13 mouse cellular contexts compared by ENCODE assay signal in genomic region chr2:114812903-114813290, GRCm38 (mm10).
DNase-seq lines count a peak whose midpoint lies in the region; ATAC-seq and TF ChIP-seq lines count a peak whose summit lies in the region.
"Had no signal": no experiment of that assay in that cellular context is flagged by ENCODE, and none has a peak within 500 bp of the region (broad histone marks: within the 10 kb centered on the region; RNA-seq: fewer than 3 reads in every experiment).

No protein-coding gene starts in this region.

- H3K36me3 ChIP-seq in lung, embryonic 14.5 days (ENCODE audit: insufficient read depth) = no peaks in the 10 kb centered on the region
- no peaks in the 10 kb centered on the region for H3K36me3 ChIP-seq in embryonic facial prominence, embryonic 11.5 days (replicated peaks; ENCODE audit: control insufficient read depth, insufficient read depth, low read depth, low read length)
- no peaks in the 10 kb centered on the region for H3K36me3 ChIP-seq in limb, embryonic 11.5 days (ENCODE audit: control insufficient read depth, insufficient read depth, low read length)
- H3K36me3 ChIP-seq: embryonic facial prominence, embryonic 12.5 days had no signal

- no peaks in the 10 kb centered on the region for H3K9me3 ChIP-seq in lung, embryonic 14.5 days (ENCODE audit: low read depth, low read length)
- no peaks in the 10 kb centered on the region for H3K9me3 ChIP-seq in embryonic facial prominence, embryonic 11.5 days (replicated peaks; ENCODE audit: control insufficient read depth, low read length)
- H3K9me3 ChIP-seq in limb, embryonic 11.5 days (ENCODE audit: control insufficient read depth, low read length) = no peaks in the 10 kb centered on the region
- H3K9me3 ChIP-seq: embryonic facial prominence, embryonic 12.5 days had no signal

- H3K27me3 ChIP-seq in lung, embryonic 14.5 days (ENCODE audit: insufficient read depth, low read length) = no peaks in the 10 kb centered on the region
- no peaks in the 10 kb centered on the region for H3K27me3 ChIP-seq in embryonic facial prominence, embryonic 11.5 days (ENCODE audit: control insufficient read depth, insufficient read depth, low read length)
- H3K27me3 ChIP-seq in limb, embryonic 11.5 days (ENCODE audit: control insufficient read depth, insufficient read depth, low read length) = no peaks in the 10 kb centered on the region
- H3K27me3 ChIP-seq: embryonic facial prominence, embryonic 12.5 days had no signal

- TF ChIP-seq CTCF in lung, embryonic 14.5 days (IDR thresholded peaks at IDR 0.05; ENCODE audit: low read depth) = no peak

- WGBS in lung, embryonic 14.5 days = 32% methylated on average over 3 of the region's 3 CpGs
- 6% methylated on average over 3 of the region's 3 CpGs for WGBS in embryonic facial prominence, embryonic 11.5 days
- WGBS in limb, embryonic 11.5 days = 7% methylated on average over 3 of the region's 3 CpGs

- no peak overlapping the region for H3K4me2 ChIP-seq in lung, embryonic 14.5 days
- no peak overlapping the region for H3K4me2 ChIP-seq in embryonic facial prominence, embryonic 11.5 days (ENCODE audit: low read depth, low read length)
- no peak overlapping the region for H3K4me2 ChIP-seq in limb, embryonic 11.5 days (ENCODE audit: low read depth, severe bottlenecking)
- H3K4me2 ChIP-seq: embryonic facial prominence, embryonic 12.5 days had no signal

- no peak overlapping the region for H3K9ac ChIP-seq in lung, embryonic 14.5 days
- no peak overlapping the region for H3K9ac ChIP-seq in embryonic facial prominence, embryonic 11.5 days (replicated peaks; ENCODE audit: low read length)
- H3K9ac ChIP-seq in limb, embryonic 11.5 days (ENCODE audit: low read length) = no peak overlapping the region
- H3K9ac ChIP-seq: embryonic facial prominence, embryonic 12.5 days had no signal

- no peak for ATAC-seq in lung, embryonic 14.5 days (ENCODE audit: insufficient read depth)
- no peak for ATAC-seq in embryonic facial prominence, embryonic 11.5 days (replicated peaks; ENCODE audit: insufficient number of reproducible peaks, low FRiP score, low TSS enrichment, low read depth)
- peak; percentile 78; the same call in 1 of the 2 replicates for ATAC-seq in limb, embryonic 11.5 days (ENCODE audit: insufficient number of reproducible peaks, low FRiP score, low TSS enrichment, low read depth)
- ATAC-seq: inflammation-experienced regulatory T-cells, adult 6 months had no signal

- DNase-seq in adrenal gland, postnatal 14 days = peak; percentile 5
- no peak for DNase-seq in adrenal gland, adult 18-20 months (ENCODE audit: low spot score in 2 of 2)
- peak; percentile 33 for DNase-seq in lung, embryonic 14.5 days
- no peak for DNase-seq in lung, postnatal 36 days
- peak; percentile 65 for DNase-seq in embryonic facial prominence, embryonic 11.5 days (ENCODE audit: low spot score)
- DNase-seq in limb, embryonic 11.5 days (ENCODE audit: low spot score) = peak; percentile 39
- no peak for DNase-seq in cerebellum, adult 11 months
- DNase-seq in layer of hippocampus, adult 9-10 months (ENCODE audit: low spot score) = no peak
- DNase-seq: cerebellum, adult 18-20 months; gastrocnemius, postnatal 10 days had no signal

- no peak overlapping the region for H3K27ac ChIP-seq in lung, embryonic 14.5 days (ENCODE audit: low read depth)
- no peak overlapping the region for H3K27ac ChIP-seq in embryonic facial prominence, embryonic 11.5 days (replicated peaks; ENCODE audit: low read depth, low read length)
- H3K27ac ChIP-seq in limb, embryonic 11.5 days (replicated peaks; ENCODE audit: low read depth, low read length) = no peak overlapping the region
- H3K27ac ChIP-seq: embryonic facial prominence, embryonic 12.5 days; stomach, postnatal 0 days had no signal

- H3K4me3 ChIP-seq in lung, embryonic 14.5 days (ENCODE audit: low read depth, low read length) = no peak overlapping the region
- no peak overlapping the region for H3K4me3 ChIP-seq in embryonic facial prominence, embryonic 11.5 days (ENCODE audit: low read depth, low read length)
- H3K4me3 ChIP-seq in limb, embryonic 11.5 days (ENCODE audit: low read depth, low read length) = no peak overlapping the region
- H3K4me3 ChIP-seq: embryonic facial prominence, embryonic 12.5 days had no signal

- no peaks in the 10 kb centered on the region for H3K4me1 ChIP-seq in lung, embryonic 14.5 days (ENCODE audit: insufficient read depth)
- H3K4me1 ChIP-seq in embryonic facial prominence, embryonic 11.5 days (ENCODE audit: control insufficient read depth, insufficient read depth, low read length) = no peaks in the 10 kb centered on the region
- H3K4me1 ChIP-seq in limb, embryonic 11.5 days (ENCODE audit: control insufficient read depth, insufficient read depth, low read length) = 0 out of 2 replicates have a peak, but pooled peaks cover 3% of the 10 kb centered on the region

Comparison
In these comparisons a context has a peak if more than half of its experiments do, and no peak if none do; other contexts are left out.
1. DNase-seq: peak in adrenal gland, postnatal 14 days (single experiment), lung, embryonic 14.5 days (single experiment), embryonic facial prominence, embryonic 11.5 days (single experiment) and limb, embryonic 11.5 days (single experiment); none in adrenal gland, adult 18-20 months (0 of 2), lung, postnatal 36 days (single experiment), cerebellum, adult 11 months (single experiment) and layer of hippocampus, adult 9-10 months (single experiment).